Mouse (Mus musculus) ES-E14 (cell line): Measurements from ENCODE around the gene Srgap1.

ENCODE experiments used
- MAFK ChIP-seq: IDR thresholded peaks from 2 replicates; pipeline ENCODE4 v1.6.1; 2014; ENCODE audit warnings: mild to moderate bottlenecking, low read depth, low read length, inconsistent platforms; ENCODE audit not compliant: insufficient read depth
- ZNF384 ChIP-seq: IDR thresholded peaks from 2 replicates; pipeline ENCODE4 v1.6.1; 2012; ENCODE audit warnings: low read depth, low read length, inconsistent platforms

DNA sequence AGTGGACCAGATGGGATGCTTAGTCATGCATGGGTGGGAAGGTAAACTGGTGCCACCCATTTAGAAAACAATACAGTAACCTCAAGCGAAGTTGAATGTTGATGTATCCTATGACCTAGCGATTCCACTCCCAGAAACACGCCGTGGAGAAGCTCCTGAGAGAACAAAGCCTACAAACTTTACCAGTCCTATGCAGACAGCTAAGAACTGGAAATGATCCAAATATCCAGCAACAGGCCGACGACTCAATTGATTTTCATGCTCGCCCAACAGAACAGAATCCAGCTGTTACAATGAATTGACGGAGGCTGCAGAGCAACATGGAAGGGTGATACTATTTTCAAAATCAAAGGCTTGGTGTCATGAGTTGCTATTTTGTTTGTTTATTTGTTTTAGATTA is 54.5 kb downstream of the Srgap1 start:
- TF ChIP-seq ZNF384: no peak
- TF ChIP-seq MAFK: 0 out of 2 replicates have a peak, but pooled peaks have one; percentile 11
